Mouse (Mus musculus): ENCODE results near the gene Olfr1364. TPM values are rescaled to one million over a fixed set of nuclear protein-coding genes. Genes with fewer than 3 reads are reported as not detected.

Olfr1364 gene
- not detected in 2 replicates for polyA plus RNA-seq (2015; fragmentation: Nextera tagmentation; extraction: Ambion mirVana)

GRCm38 (mm10) chr13:21581659-21582058, at the start of gene Olfr1364:
TSS of gene Olfr1364 (minus strand) at chr13:21581759.
- no peaks in the 10 kb centered on the region for H3K9me3 ChIP-seq (replicated peaks)
- no peak within 1 kb of the TSS for H3K27ac ChIP-seq (replicated peaks)
- H3K27me3 ChIP-seq (replicated peaks): no peaks in the 10 kb centered on the region
- H3K36me3 ChIP-seq: no peaks in the 10 kb centered on the region
- H3K4me3 ChIP-seq (replicated peaks): no peak within 1 kb of the TSS
- no peak for ATAC-seq (ENCODE audit: low FRiP score)
- WGBS: 90% methylated on average over 2 of the region's 2 CpGs
- H3K9ac ChIP-seq (replicated peaks): no peak within 1 kb of the TSS
- H3K4me1 ChIP-seq: no peaks in the 10 kb centered on the region
- H3K4me2 ChIP-seq: no peak within 1 kb of the TSS

- ATAC-seq (ENCODE audit: low FRiP score): no peak
- Histone ChIP-seq H3K4me2 (no peak within 1 kb of the TSS), H3K4me1 (no peaks in the 10 kb centered on the region), H3K4me3 (replicated peaks) (no peak within 1 kb of the TSS), H3K9me3 (replicated peaks) (no peaks in the 10 kb centered on the region), H3K9ac (replicated peaks) (no peak within 1 kb of the TSS), H3K27me3 (replicated peaks) (no peaks in the 10 kb centered on the region), H3K36me3 (no peaks in the 10 kb centered on the region), H3K27ac (replicated peaks) (no peak within 1 kb of the TSS)
These were observed 32.4 kb upstream of the Olfr1364 start, which contains the start of gene Olfr1362 for GRCm38 (mm10) chr13:21613922-21614321. TSS of gene Olfr1362 (minus strand) at chr13:21614022.

GRCm38 (mm10) chr13:21591618-21592017, 10.1 kb upstream of the Olfr1364 start:
- ATAC-seq (ENCODE audit: low FRiP score): no peak
- no peaks in the 10 kb centered on the region for H3K4me1 ChIP-seq

GRCm38 (mm10) chr13:21559793-21560192, 21.8 kb downstream of the Olfr1364 start, which contains the start of gene Olfr1535:
TSS of gene Olfr1535 (minus strand) at chr13:21559893.
- Histone ChIP-seq H3K4me3 (replicated peaks) (no peak within 1 kb of the TSS), H3K27ac (replicated peaks) (no peak within 1 kb of the TSS), H3K4me2 (no peak within 1 kb of the TSS), H3K27me3 (replicated peaks) (no peaks in the 10 kb centered on the region), H3K4me1 (no peaks in the 10 kb centered on the region), H3K36me3 (no peaks in the 10 kb centered on the region), H3K9ac (replicated peaks) (no peak within 1 kb of the TSS), H3K9me3 (replicated peaks) (no peaks in the 10 kb centered on the region)
- no peak for ATAC-seq (ENCODE audit: low FRiP score)
- WGBS: 39% methylated on average over 1 of the region's 1 CpGs

More at GRCm38 (mm10) chr13:21591618-21592017, 10.1 kb upstream of the Olfr1364 start:
- Histone ChIP-seq H3K4me2 (no peak overlapping the region), H3K9ac (replicated peaks) (no peak overlapping the region), H3K27ac (replicated peaks) (no peak overlapping the region), H3K9me3 (replicated peaks) (no peaks in the 10 kb centered on the region), H3K36me3 (no peaks in the 10 kb centered on the region), H3K4me3 (replicated peaks) (no peak overlapping the region), H3K27me3 (replicated peaks) (no peaks in the 10 kb centered on the region)
- WGBS: 82% methylated on average over 2 of the region's 2 CpGs

- Histone ChIP-seq H3K4me3 (replicated peaks) (no peak overlapping the region), H3K9me3 (replicated peaks) (no peaks in the 10 kb centered on the region), H3K36me3 (no peaks in the 10 kb centered on the region), H3K27ac (replicated peaks) (no peak overlapping the region), H3K4me2 (no peak overlapping the region), H3K27me3 (replicated peaks) (no peaks in the 10 kb centered on the region), H3K9ac (replicated peaks) (no peak overlapping the region), H3K4me1 (no peaks in the 10 kb centered on the region)
- WGBS: 58% methylated on average over 3 of the region's 3 CpGs
- no peak for ATAC-seq (ENCODE audit: low FRiP score)
These were observed 31.0 kb downstream of the Olfr1364 start for GRCm38 (mm10) chr13:21550416-21551110.

GRCm38 (mm10) chr13:21549487-21549886, 32.1 kb downstream of the Olfr1364 start:
- WGBS: over 99% methylated on average over 3 of the region's 3 CpGs
- Histone ChIP-seq H3K27me3 (replicated peaks) (no peaks in the 10 kb centered on the region), H3K4me2 (no peak overlapping the region), H3K27ac (replicated peaks) (no peak overlapping the region), H3K4me1 (no peaks in the 10 kb centered on the region), H3K9me3 (replicated peaks) (no peaks in the 10 kb centered on the region), H3K4me3 (replicated peaks) (no peak overlapping the region), H3K36me3 (no peaks in the 10 kb centered on the region), H3K9ac (replicated peaks) (no peak overlapping the region)
- no peak for ATAC-seq (ENCODE audit: low FRiP score)

GRCm38 (mm10) chr13:21542708-21543107, 38.9 kb downstream of the Olfr1364 start, which contains the start of gene Olfr1366:
TSS of gene Olfr1366 (minus strand) at chr13:21542808.
- Histone ChIP-seq H3K9me3 (replicated peaks) (no peaks in the 10 kb centered on the region), H3K27me3 (replicated peaks) (no peaks in the 10 kb centered on the region), H3K4me2 (no peak within 1 kb of the TSS), H3K27ac (replicated peaks) (no peak within 1 kb of the TSS), H3K9ac (replicated peaks) (no peak within 1 kb of the TSS), H3K36me3 (no peaks in the 10 kb centered on the region), H3K4me1 (no peaks in the 10 kb centered on the region), H3K4me3 (replicated peaks) (no peak within 1 kb of the TSS)
- ATAC-seq (ENCODE audit: low FRiP score): no peak
- WGBS: 71% methylated on average over 1 of the region's 1 CpGs

- Histone ChIP-seq H3K9me3 (replicated peaks) (no peaks in the 10 kb centered on the region), H3K27ac (replicated peaks) (peak within 1 kb of the TSS; percentile 92), H3K27me3 (replicated peaks) (no peaks in the 10 kb centered on the region), H3K9ac (replicated peaks) (peak within 1 kb of the TSS; percentile 95), H3K4me2 (peak within 1 kb of the TSS; percentile 59), H3K36me3 (peaks cover 12% of the 10 kb centered on the region), H3K4me1 (peaks cover 10% of the 10 kb centered on the region), H3K4me3 (replicated peaks) (peak within 1 kb of the TSS; percentile 98)
- ATAC-seq (ENCODE audit: low FRiP score): peak; percentile 100
- under 1% methylated on average over 38 of the region's 39 CpGs for WGBS
These were observed 50.8 kb downstream of the Olfr1364 start, which contains the start of gene Zkscan8 for GRCm38 (mm10) chr13:21530781-21531201. TSS of gene Zkscan8 (minus strand) at chr13:21531120.

- Histone ChIP-seq H3K4me2 (peak overlapping the region; percentile 59), H3K27ac (replicated peaks) (no peak overlapping the region), H3K4me1 (peaks cover 10% of the 10 kb centered on the region), H3K27me3 (replicated peaks) (no peaks in the 10 kb centered on the region), H3K36me3 (peaks cover 16% of the 10 kb centered on the region), H3K9ac (replicated peaks) (no peak overlapping the region), H3K4me3 (replicated peaks) (peak overlapping the region; percentile 98), H3K9me3 (replicated peaks) (no peaks in the 10 kb centered on the region)
- 51% methylated on average over 7 of the region's 7 CpGs for WGBS
- no peak for ATAC-seq (ENCODE audit: low FRiP score)
These were observed 51.4 kb downstream of the Olfr1364 start for GRCm38 (mm10) chr13:21530136-21530535.

Other genes with a start within 250 kb of the Olfr1364 start
- gene Olfr1367, start 234.8 kb downstream of the Olfr1364 start, polyA plus RNA-seq (2015; fragmentation: Nextera tagmentation; extraction: Ambion mirVana): not detected in 2 replicates
- gene Zscan12, start 218.9 kb downstream of the Olfr1364 start, polyA plus RNA-seq (2015; fragmentation: Nextera tagmentation; extraction: Ambion mirVana): 12.4 and 13.0 TPM in 2 replicates
- gene Zkscan3, start 179.0 kb downstream of the Olfr1364 start, polyA plus RNA-seq (2015; fragmentation: Nextera tagmentation; extraction: Ambion mirVana): 63.5 and 63.7 TPM in 2 replicates
- gene Pgbd1, start 140.7 kb downstream of the Olfr1364 start, polyA plus RNA-seq (2015; fragmentation: Nextera tagmentation; extraction: Ambion mirVana): 3.0 and 3.1 TPM in 2 replicates
- 25.7 TPM in 2 replicates for gene Zscan26, start 128.0 kb downstream of the Olfr1364 start, polyA plus RNA-seq (2015; fragmentation: Nextera tagmentation; extraction: Ambion mirVana)
- 3.0 TPM in 2 replicates for gene Nkapl, start 113.2 kb downstream of the Olfr1364 start, polyA plus RNA-seq (2015; fragmentation: Nextera tagmentation; extraction: Ambion mirVana)
- gene Zkscan4, start 102.9 kb downstream of the Olfr1364 start, polyA plus RNA-seq (2015; fragmentation: Nextera tagmentation; extraction: Ambion mirVana): 8.7 and 10.0 TPM in 2 replicates
- not detected in 2 replicates for gene Gm10065, start 102.3 kb downstream of the Olfr1364 start, polyA plus RNA-seq (2015; fragmentation: Nextera tagmentation; extraction: Ambion mirVana)
- gene AK157302, start 86.5 kb downstream of the Olfr1364 start, polyA plus RNA-seq (2015; fragmentation: Nextera tagmentation; extraction: Ambion mirVana): 0.24 and 0.41 TPM in 2 replicates
- 8.5 and 9.7 TPM in 2 replicates for gene Gm11273, start 80.3 kb downstream of the Olfr1364 start, polyA plus RNA-seq (2015; fragmentation: Nextera tagmentation; extraction: Ambion mirVana)
- 4.3 and 4.9 TPM in 2 replicates for gene Zkscan8, start 50.6 kb downstream of the Olfr1364 start, polyA plus RNA-seq (2015; fragmentation: Nextera tagmentation; extraction: Ambion mirVana)
- 0.08 and 0.11 TPM in 2 replicates for gene Olfr1366, start 39.0 kb downstream of the Olfr1364 start, polyA plus RNA-seq (2015; fragmentation: Nextera tagmentation; extraction: Ambion mirVana)
- gene Olfr1535, start 21.9 kb downstream of the Olfr1364 start, polyA plus RNA-seq (2015; fragmentation: Nextera tagmentation; extraction: Ambion mirVana): 0.04 TPM in 2 replicates
- not detected in 2 replicates for gene Olfr1362, start 32.3 kb upstream of the Olfr1364 start, polyA plus RNA-seq (2015; fragmentation: Nextera tagmentation; extraction: Ambion mirVana)
- gene Olfr11, start 60.8 kb upstream of the Olfr1364 start, polyA plus RNA-seq (2015; fragmentation: Nextera tagmentation; extraction: Ambion mirVana): 0.04 TPM in 1 of 2 replicates, not detected in the other
- not detected in 2 replicates for gene Olfr1361, start 81.6 kb upstream of the Olfr1364 start, polyA plus RNA-seq (2015; fragmentation: Nextera tagmentation; extraction: Ambion mirVana)
- gene Olfr1360, start 95.6 kb upstream of the Olfr1364 start, polyA plus RNA-seq (2015; fragmentation: Nextera tagmentation; extraction: Ambion mirVana): not detected in 2 replicates
- gene Olfr1359, start 116.4 kb upstream of the Olfr1364 start, polyA plus RNA-seq (2015; fragmentation: Nextera tagmentation; extraction: Ambion mirVana): not detected in 2 replicates
- gene Hist1h2bl, start 134.4 kb upstream of the Olfr1364 start, polyA plus RNA-seq (2015; fragmentation: Nextera tagmentation; extraction: Ambion mirVana): not detected in 2 replicates
- gene Hist1h2ai, start 134.7 kb upstream of the Olfr1364 start, polyA plus RNA-seq (2015; fragmentation: Nextera tagmentation; extraction: Ambion mirVana): 7.9 and 9.5 TPM in 2 replicates
- 3.2 and 5.6 TPM in 2 replicates for gene Hist1h3h, start 135.9 kb upstream of the Olfr1364 start, polyA plus RNA-seq (2015; fragmentation: Nextera tagmentation; extraction: Ambion mirVana)
- 0.87 and 2.3 TPM in 2 replicates for gene Hist1h2bm, start 140.3 kb upstream of the Olfr1364 start, polyA plus RNA-seq (2015; fragmentation: Nextera tagmentation; extraction: Ambion mirVana)
- gene Hist1h4j, start 153.3 kb upstream of the Olfr1364 start, polyA plus RNA-seq (2015; fragmentation: Nextera tagmentation; extraction: Ambion mirVana): 0.45 and 0.56 TPM in 2 replicates
- 2.2 and 2.7 TPM in 2 replicates for gene Hist1h4k, start 168.7 kb upstream of the Olfr1364 start, polyA plus RNA-seq (2015; fragmentation: Nextera tagmentation; extraction: Ambion mirVana)
- gene Hist1h2ak, start 172.1 kb upstream of the Olfr1364 start, polyA plus RNA-seq (2015; fragmentation: Nextera tagmentation; extraction: Ambion mirVana): 5.6 and 7.7 TPM in 2 replicates
- gene Hist1h2bn, start 172.4 kb upstream of the Olfr1364 start, polyA plus RNA-seq (2015; fragmentation: Nextera tagmentation; extraction: Ambion mirVana): not detected in 2 replicates
- 2.2 and 5.8 TPM in 2 replicates for gene Hist1h1b, start 198.9 kb upstream of the Olfr1364 start, polyA plus RNA-seq (2015; fragmentation: Nextera tagmentation; extraction: Ambion mirVana)
- 20.1 and 38.6 TPM in 2 replicates for gene Hist1h3i, start 201.6 kb upstream of the Olfr1364 start, polyA plus RNA-seq (2015; fragmentation: Nextera tagmentation; extraction: Ambion mirVana)
- gene Hist1h2an, start 205.5 kb upstream of the Olfr1364 start, polyA plus RNA-seq (2015; fragmentation: Nextera tagmentation; extraction: Ambion mirVana): 4.1 TPM in 1 of 2 replicates, not detected in the other
- gene Hist1h2bp, start 205.7 kb upstream of the Olfr1364 start, polyA plus RNA-seq (2015; fragmentation: Nextera tagmentation; extraction: Ambion mirVana): 0.56 and 1.8 TPM in 2 replicates
- gene Hist1h2bq, start 228.4 kb upstream of the Olfr1364 start, polyA plus RNA-seq (2015; fragmentation: Nextera tagmentation; extraction: Ambion mirVana): 3.9 and 10.2 TPM in 2 replicates
- gene Hist1h2ao, start 228.7 kb upstream of the Olfr1364 start, polyA plus RNA-seq (2015; fragmentation: Nextera tagmentation; extraction: Ambion mirVana): 1.5 TPM in 1 of 2 replicates, not detected in the other
- gene Hist1h4m, start 230.0 kb upstream of the Olfr1364 start, polyA plus RNA-seq (2015; fragmentation: Nextera tagmentation; extraction: Ambion mirVana): not detected in 2 replicates

All from neural tube, embryonic 15.5 days (tissue).